Mouse (Mus musculus) forebrain, embryonic 11.5 days (tissue): ENCODE measurements at regions not wholly inside any gene's neighbourhood (a gene's known extent, or its start where the extent isn't known, plus 50 kb on each side); places are given as distances from the start of the nearest gene placed in this dataset.

Experiments used
- ATAC-seq: fragments of 200-750 bp; cut with Nextera tagmentation; replicated peaks from 2 replicates; pipeline ENCODE4 v1.8.0; 2017; ENCODE audit warnings: moderate TSS enrichment; ENCODE audit not compliant: low FRiP score
- DNase-seq: peaks from one replicate; pipeline ENCODE4 v3.0.0-alpha.2; 2017; ENCODE audit warnings: low spot score
- H3K27ac ChIP-seq: fragments of 300-500 bp; sonication (generic); 2 replicates; pipeline ENCODE4 v1.5.1; 2014; ENCODE audit warnings: low read depth, low read length
- H3K27me3 ChIP-seq: fragments of 300-500 bp; sonication (generic); 2 replicates; pipeline ENCODE4 v1.6.1; 2014; ENCODE audit warnings: mild to moderate bottlenecking, low read length, mixed read lengths; ENCODE audit not compliant: control insufficient read depth, insufficient read depth
- H3K36me3 ChIP-seq: fragments of 300-500 bp; sonication (generic); 2 replicates; pipeline ENCODE4 v1.6.1; 2014; ENCODE audit warnings: mild to moderate bottlenecking, low read length, moderate library complexity, mixed read lengths; ENCODE audit not compliant: control insufficient read depth, insufficient read depth
- H3K4me1 ChIP-seq: fragments of 300-500 bp; sonication (generic); replicated peaks from 2 replicates; pipeline ENCODE4 v1.6.1; 2014; ENCODE audit warnings: low read length, mixed read lengths; ENCODE audit not compliant: control insufficient read depth, insufficient read depth
- H3K4me2 ChIP-seq: fragments of 300-500 bp; sonication (generic); 2 replicates; pipeline ENCODE4 v1.6.1; 2014; ENCODE audit warnings: low read depth, mild to moderate bottlenecking, low read length, moderate library complexity, mixed read lengths; ENCODE audit not compliant: severe bottlenecking
- H3K4me3 ChIP-seq: fragments of 300-500 bp; sonication (generic); 2 replicates; pipeline ENCODE4 v1.5.1; 2014; ENCODE audit warnings: low read depth, low read length
- H3K9ac ChIP-seq: fragments of 300-500 bp; sonication (generic); 2 replicates; pipeline ENCODE4 v1.6.1; 2014; ENCODE audit warnings: low read length
- H3K9me3 ChIP-seq: fragments of 300-500 bp; sonication (generic); 2 replicates; pipeline ENCODE4 v1.6.1; 2016; ENCODE audit warnings: low read length, mixed read lengths; ENCODE audit not compliant: control insufficient read depth
- WGBS: fragments of 180-500 bp; shearing (Covaris S2); extraction: QIAGEN DNeasy Blood & Tissue Kit; methylation state at CpG from one replicate; pipeline ENCODE4 v1.1.7; 2014; 5-methylcytosine and 5-hydroxymethylcytosine counted together

DNA sequence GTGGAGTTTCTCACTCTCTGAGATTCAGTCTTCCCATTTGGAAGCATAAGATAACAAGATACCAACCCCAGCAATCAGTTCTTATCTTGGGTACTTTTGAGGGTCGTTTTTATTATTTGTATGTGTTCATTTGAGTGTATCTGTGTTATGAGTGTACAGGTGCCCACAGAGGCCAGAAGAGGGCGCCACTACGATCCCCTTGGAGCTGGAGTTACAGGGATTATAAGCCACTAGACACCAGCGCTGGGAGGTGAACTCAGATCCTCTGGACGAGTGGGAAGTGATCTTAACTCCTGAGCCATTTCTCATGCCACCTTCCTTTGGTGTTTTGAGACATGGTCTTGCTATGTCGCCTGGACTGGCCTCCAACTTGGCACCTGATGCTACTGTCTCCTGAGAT is 172.0 kb downstream of the Cand1 start:
- Histone ChIP-seq H3K4me1 (no peaks in the 10 kb centered on the region), H3K36me3 (no peaks in the 10 kb centered on the region), H3K4me2 (no peak overlapping the region), H3K27me3 (no peaks in the 10 kb centered on the region), H3K9me3 (no peaks in the 10 kb centered on the region), H3K27ac (no peak overlapping the region), H3K9ac (no peak overlapping the region), H3K4me3 (no peak overlapping the region)
- ATAC-seq = no peak
- 88% methylated on average over 6 of the region's 6 CpGs for WGBS
- DNase-seq = no peak

DNA sequence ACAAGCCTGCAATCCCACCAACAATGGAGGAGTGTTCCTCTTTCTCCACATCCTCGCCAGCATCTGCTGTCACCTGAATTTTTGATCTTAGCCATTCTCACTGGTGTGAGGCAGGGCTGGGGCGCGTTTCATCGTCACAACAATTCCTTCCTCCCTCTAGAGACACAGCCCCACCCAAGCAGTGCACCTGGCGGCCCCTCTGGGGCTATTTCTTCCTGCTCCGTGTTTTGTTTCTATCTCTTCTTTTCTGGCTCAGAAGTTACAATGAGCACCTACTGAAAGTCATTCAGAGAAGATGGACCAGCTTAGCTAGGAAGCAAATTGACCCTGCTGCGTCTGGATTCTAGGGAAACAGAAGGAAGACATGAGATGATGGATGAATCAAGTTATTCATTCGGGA is 172.5 kb downstream of the Cand1 start:
- Histone ChIP-seq H3K4me1 (no peaks in the 10 kb centered on the region), H3K36me3 (no peaks in the 10 kb centered on the region), H3K9ac (no peak overlapping the region), H3K9me3 (no peaks in the 10 kb centered on the region), H3K4me2 (no peak overlapping the region), H3K4me3 (no peak overlapping the region), H3K27me3 (no peaks in the 10 kb centered on the region), H3K27ac (no peak overlapping the region)
- WGBS = 95% methylated on average over 8 of the region's 8 CpGs
- ATAC-seq = no peak
- DNase-seq = no peak

DNA sequence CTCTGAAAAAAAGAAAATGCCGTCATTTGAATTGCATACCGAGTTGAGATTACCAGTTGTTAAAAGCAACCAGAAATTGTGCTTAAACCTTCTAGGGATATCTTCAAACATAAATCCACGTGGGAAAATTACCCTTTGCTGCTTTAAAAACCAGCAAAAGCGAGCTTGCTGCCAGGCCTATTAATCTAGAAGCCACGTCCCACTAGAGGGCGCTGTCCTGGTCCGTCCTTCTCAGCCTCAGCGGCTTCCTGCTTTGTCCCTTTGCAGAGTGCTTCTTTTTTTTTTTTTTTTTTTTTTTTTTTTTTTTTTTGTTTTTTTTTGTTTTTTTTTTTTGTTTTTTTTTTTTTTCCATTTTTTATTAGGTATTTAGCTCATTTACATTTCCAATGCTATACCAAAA is 173.9 kb downstream of the Cand1 start:
- no peak overlapping the region for H3K9ac ChIP-seq
- WGBS = 29% methylated on average over 8 of the region's 8 CpGs
- no peak overlapping the region for H3K4me2 ChIP-seq
- DNase-seq (peak; percentile 88), ATAC-seq (no peak)
- no peaks in the 10 kb centered on the region for H3K9me3 ChIP-seq
- no peaks in the 10 kb centered on the region for H3K4me1 ChIP-seq
- no peak overlapping the region for H3K4me3 ChIP-seq
- H3K27me3 ChIP-seq = no peaks in the 10 kb centered on the region
- H3K36me3 ChIP-seq = no peaks in the 10 kb centered on the region
- H3K27ac ChIP-seq = no peak overlapping the region

DNA sequence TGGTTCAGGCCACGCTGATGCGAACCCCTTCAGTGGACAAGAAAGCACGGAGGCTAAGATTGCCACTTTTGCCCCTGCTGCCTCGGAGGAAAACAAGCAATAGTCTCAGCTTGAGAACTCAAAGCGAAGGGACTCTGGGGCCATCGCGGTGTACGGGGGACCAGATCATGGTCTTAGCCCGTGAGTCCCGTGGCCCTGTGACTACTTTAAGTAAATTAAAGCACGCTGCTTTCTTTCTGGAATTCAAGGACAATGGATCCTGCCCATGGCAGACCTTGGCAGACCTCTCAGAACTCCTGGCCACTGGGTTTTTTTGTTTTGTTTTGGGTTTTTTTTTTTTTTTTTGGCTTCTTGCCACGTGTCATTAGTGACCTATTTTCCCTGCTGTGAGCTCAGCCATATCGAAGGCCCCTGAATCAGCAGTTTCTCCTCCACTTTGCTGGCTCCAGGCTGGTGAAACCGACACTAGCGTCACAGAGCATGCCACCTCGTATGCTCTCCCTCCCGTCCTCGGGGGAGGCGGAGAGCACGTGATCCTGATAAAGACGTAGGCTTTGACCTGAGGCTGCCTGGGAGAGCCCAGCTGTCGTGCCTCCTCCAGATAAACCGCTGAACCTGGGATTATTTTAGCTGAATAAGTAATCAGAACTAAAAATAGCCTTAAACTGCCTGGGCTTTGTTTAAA is 174.6 kb downstream of the Cand1 start:
- Histone ChIP-seq H3K27me3 (no peaks in the 10 kb centered on the region), H3K4me2 (no peak overlapping the region), H3K36me3 (no peaks in the 10 kb centered on the region), H3K9ac (no peak overlapping the region), H3K4me1 (no peaks in the 10 kb centered on the region), H3K4me3 (no peak overlapping the region), H3K27ac (no peak overlapping the region), H3K9me3 (no peaks in the 10 kb centered on the region)
- peak; percentile 59 for DNase-seq
- ATAC-seq = peak; percentile 88
- 49% methylated on average over 23 of the region's 23 CpGs for WGBS

DNA sequence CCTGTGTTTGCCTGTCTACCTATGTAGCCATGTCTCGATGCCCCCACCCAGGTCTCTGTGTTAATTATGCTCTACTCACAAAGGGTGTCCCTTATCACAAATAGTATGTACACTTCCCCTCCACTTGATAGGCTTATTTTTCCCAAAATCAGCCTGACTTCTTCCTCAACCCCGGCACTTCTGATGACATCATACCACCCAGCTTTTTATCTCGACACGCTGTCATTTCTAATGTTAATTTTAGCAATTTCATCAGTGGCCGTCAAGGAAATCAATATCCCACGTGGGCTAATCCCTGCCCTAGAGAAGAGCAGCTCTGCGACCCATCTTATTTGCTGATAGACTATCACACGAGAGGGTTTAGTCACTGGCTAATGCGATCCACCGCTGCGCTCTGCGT is 175.6 kb downstream of the Cand1 start:
- Histone ChIP-seq H3K4me2 (no peak overlapping the region), H3K9ac (no peak overlapping the region), H3K4me1 (no peaks in the 10 kb centered on the region), H3K27ac (no peak overlapping the region), H3K27me3 (no peaks in the 10 kb centered on the region), H3K36me3 (no peaks in the 10 kb centered on the region), H3K4me3 (no peak overlapping the region), H3K9me3 (no peaks in the 10 kb centered on the region)
- ATAC-seq (no peak), DNase-seq (no peak)
- 92% methylated on average over 12 of the region's 12 CpGs for WGBS

DNA sequence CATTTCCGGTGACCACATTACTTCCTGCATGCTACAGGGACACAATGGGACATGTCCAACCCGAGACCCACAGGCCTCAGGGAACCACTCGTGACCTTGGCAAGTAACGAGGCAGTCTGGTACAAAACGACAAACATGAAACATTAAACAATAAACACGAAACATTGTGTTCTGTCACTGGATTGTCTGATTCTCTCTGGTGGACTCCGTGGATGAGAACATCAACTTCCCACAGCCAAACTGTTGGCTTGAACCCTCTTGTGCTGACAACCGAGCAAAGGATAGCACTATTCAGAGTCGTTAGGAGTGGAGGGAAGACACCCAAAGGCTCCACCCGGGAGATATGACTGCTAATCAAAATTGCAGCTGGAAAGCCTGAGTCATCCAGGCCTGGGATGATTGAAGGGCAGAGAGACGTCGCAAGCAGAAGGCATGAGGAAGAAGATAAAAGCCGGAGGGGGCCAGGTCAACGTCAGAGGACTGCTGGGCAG is 176.6 kb downstream of the Cand1 start:
- Histone ChIP-seq H3K27ac (no peak overlapping the region), H3K9me3 (no peaks in the 10 kb centered on the region), H3K27me3 (no peaks in the 10 kb centered on the region), H3K36me3 (no peaks in the 10 kb centered on the region), H3K4me2 (no peak overlapping the region), H3K4me3 (no peak overlapping the region), H3K9ac (no peak overlapping the region), H3K4me1 (no peaks in the 10 kb centered on the region)
- DNase-seq (no peak), ATAC-seq (no peak)
- 86% methylated on average over 14 of the region's 14 CpGs for WGBS

DNA sequence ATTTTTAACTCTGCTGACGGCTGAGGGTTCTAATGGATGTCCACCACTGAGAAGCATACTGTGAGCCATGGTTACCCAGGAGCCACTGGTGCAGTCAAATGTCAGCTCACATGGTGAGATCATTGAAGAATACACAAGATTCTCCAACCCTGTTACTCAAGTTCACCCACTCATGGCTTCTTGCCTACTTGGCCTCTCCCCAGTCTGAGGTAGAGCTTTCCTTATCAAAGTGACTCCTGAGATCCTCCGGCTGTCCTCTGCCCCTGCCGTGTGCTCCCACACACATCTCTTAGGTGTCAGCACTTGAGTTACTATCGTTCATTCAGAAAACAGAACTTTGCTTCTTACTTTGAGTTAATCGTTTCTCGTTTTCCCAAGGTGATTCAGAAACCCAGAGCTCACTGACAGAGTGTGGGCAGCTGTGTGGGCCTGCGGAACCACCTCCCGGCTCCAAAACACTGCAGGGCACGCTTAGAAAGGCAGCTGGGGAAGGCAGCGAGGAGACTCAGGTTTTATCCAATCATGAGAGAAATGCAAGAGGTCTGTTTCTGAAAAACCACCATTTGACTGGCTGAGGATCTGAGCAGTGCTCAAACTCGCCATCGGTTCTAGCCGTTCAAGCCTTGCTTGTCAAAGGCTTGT is 177.8 kb downstream of the Cand1 start:
- no peaks in the 10 kb centered on the region for H3K27me3 ChIP-seq
- H3K4me1 ChIP-seq = no peaks in the 10 kb centered on the region
- no peak overlapping the region for H3K9ac ChIP-seq
- no peak overlapping the region for H3K4me2 ChIP-seq
- ATAC-seq = no peak
- WGBS = 93% methylated on average over 13 of the region's 13 CpGs
- no peak for DNase-seq
- no peak overlapping the region for H3K27ac ChIP-seq
- H3K9me3 ChIP-seq = no peaks in the 10 kb centered on the region
- no peaks in the 10 kb centered on the region for H3K36me3 ChIP-seq
- H3K4me3 ChIP-seq = no peak overlapping the region

DNA sequence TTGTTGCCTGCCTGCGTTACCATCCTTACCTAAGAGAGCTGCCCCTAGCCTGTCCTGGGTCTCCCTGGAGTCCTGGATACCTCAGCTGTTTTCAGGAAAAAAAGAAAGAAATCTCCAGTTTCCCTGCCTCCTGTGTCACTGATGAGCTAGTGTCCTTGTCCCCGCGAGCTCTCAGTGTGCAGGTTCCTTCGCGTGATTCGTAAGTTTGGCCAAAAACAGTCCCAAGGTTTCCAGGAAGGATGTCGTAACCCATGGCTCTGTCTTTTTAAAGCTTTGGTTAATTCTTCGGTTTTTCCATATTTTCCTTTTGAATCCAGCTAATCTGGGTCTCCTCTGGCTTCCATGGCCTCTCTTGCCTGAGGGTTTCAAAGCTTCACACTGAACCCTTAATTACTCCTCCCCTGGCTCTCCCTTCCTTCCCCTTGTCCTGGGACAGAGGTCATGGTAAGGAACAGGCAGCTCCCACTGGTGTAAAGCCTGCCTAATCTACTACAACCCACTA is 178.5 kb downstream of the Cand1 start:
- 87% methylated on average over 8 of the region's 8 CpGs for WGBS

More for the DNA sequence above, 178.5 kb downstream of the Cand1 start:
- Histone ChIP-seq H3K36me3 (no peaks in the 10 kb centered on the region), H3K27me3 (no peaks in the 10 kb centered on the region), H3K4me3 (no peak overlapping the region), H3K9me3 (no peaks in the 10 kb centered on the region), H3K4me2 (no peak overlapping the region), H3K9ac (no peak overlapping the region), H3K27ac (no peak overlapping the region), H3K4me1 (no peaks in the 10 kb centered on the region)
- ATAC-seq = no peak
- no peak for DNase-seq
